Mouse (Mus musculus) E14TG2a.4 (cell line): ENCODE measurements around the gene Dip2a.

Experiments
- CTCF ChIP-seq: conservative IDR thresholded peaks from 2 replicates; pipeline ENCODE4 v1.5.1; 2014; ENCODE audit warnings: low read length
- NANOG ChIP-seq: IDR thresholded peaks from 2 replicates; pipeline ENCODE4 v1.6.1; 2014; ENCODE audit warnings: borderline replicate concordance, low read length, mixed read lengths

- no peak for TF ChIP-seq CTCF
- TF ChIP-seq NANOG, result no peak
These were observed 28.9 kb downstream of the Dip2a start for GRCm38 (mm10) chr10:76316194-76316593.
